Mouse (Mus musculus) limb, embryonic 13.5 days (tissue): ENCODE measurements around the gene Dtl. TPM values are rescaled to one million over a fixed set of nuclear protein-coding genes. Genes with fewer than 3 reads are reported as not detected.

ENCODE experiments used
- ATAC-seq: fragments of 200-750 bp; cut with Nextera tagmentation; 2 replicates; pipeline ENCODE4 v1.8.0; 2017; ENCODE audit warnings: low read depth, moderate number of reproducible peaks, moderate TSS enrichment; ENCODE audit not compliant: low FRiP score
- H3K27ac ChIP-seq: fragments of 300-500 bp; sonication (generic); 2 replicates; pipeline ENCODE4 v1.5.1; 2015; ENCODE audit warnings: inconsistent platforms, mild to moderate bottlenecking, moderate library complexity
- H3K27me3 ChIP-seq: fragments of 300-500 bp; sonication (generic); 2 replicates; pipeline ENCODE4 v1.6.1; 2015; ENCODE audit warnings: mild to moderate bottlenecking, inconsistent platforms
- H3K36me3 ChIP-seq: fragments of 300-500 bp; sonication (generic); 2 replicates; pipeline ENCODE4 v1.6.1; 2015; ENCODE audit warnings: inconsistent platforms, mild to moderate bottlenecking, moderate library complexity
- H3K4me1 ChIP-seq: fragments of 300-500 bp; sonication (generic); 2 replicates; pipeline ENCODE4 v1.6.1; 2015; ENCODE audit warnings: inconsistent platforms
- H3K4me2 ChIP-seq: fragments of 300-500 bp; sonication (generic); replicated peaks from 2 replicates; pipeline ENCODE4 v1.6.1; 2015; ENCODE audit warnings: inconsistent platforms, mild to moderate bottlenecking, moderate library complexity
- H3K4me3 ChIP-seq: fragments of 300-500 bp; sonication (generic); 2 replicates; pipeline ENCODE4 v1.5.1; 2015; ENCODE audit warnings: moderate library complexity, mild to moderate bottlenecking, inconsistent platforms
- H3K9ac ChIP-seq: fragments of 300-500 bp; sonication (generic); 2 replicates; pipeline ENCODE4 v1.6.1; 2015; ENCODE audit warnings: mild to moderate bottlenecking, inconsistent platforms
- H3K9me3 ChIP-seq: fragments of 300-500 bp; sonication (generic); 2 replicates; pipeline ENCODE4 v1.6.1; 2016; ENCODE audit warnings: inconsistent platforms
- WGBS: fragments of 180-500 bp; shearing (Covaris S2); methylation state at CpG from one replicate; pipeline ENCODE4 v1.1.7; 2015; 5-methylcytosine and 5-hydroxymethylcytosine counted together
- polyA plus RNA-seq: library from polyadenylated mRNA; unstranded; fragments of >200 nt; fragmentation: Nextera tagmentation; extraction: Ambion mirVana; gene quantifications from 2 replicates; pipeline ENCODE4 v1.2.1, GENCODE M21; 2015

The Dtl gene
- polyA plus RNA-seq, 1 experiment from 2014 or later, result 68.1 TPM

GRCm38 (mm10) chr1:191540300-191540699, 35.0 kb downstream of the Dtl start:
- Histone ChIP-seq H3K4me1 (no peaks in the 10 kb centered on the region), H3K27me3 (no peaks in the 10 kb centered on the region), H3K4me2 (no peak overlapping the region), H3K27ac (no peak overlapping the region), H3K36me3 (peaks cover 68% of the 10 kb centered on the region), H3K9me3 (no peaks in the 10 kb centered on the region), H3K4me3 (no peak overlapping the region), H3K9ac (no peak overlapping the region)
- WGBS, result 81% methylated on average over 2 of the region's 2 CpGs
- no peak for ATAC-seq

- Histone ChIP-seq H3K9me3 (no peaks in the 10 kb centered on the region), H3K27ac (no peak overlapping the region), H3K4me2 (no peak overlapping the region), H3K9ac (no peak overlapping the region), H3K36me3 (peaks cover 31% of the 10 kb centered on the region), H3K27me3 (no peaks in the 10 kb centered on the region), H3K4me3 (no peak overlapping the region), H3K4me1 (no peaks in the 10 kb centered on the region)
- WGBS, result 68% methylated on average over 2 of the region's 2 CpGs
- no peak for ATAC-seq
Measured at GRCm38 (mm10) chr1:191534896-191535295, 40.4 kb downstream of the Dtl start.

GRCm38 (mm10) chr1:191531023-191531422, 44.3 kb downstream of the Dtl start:
- H3K9ac ChIP-seq, result no peak overlapping the region
- no peak overlapping the region for H3K27ac ChIP-seq
- H3K36me3 ChIP-seq, result peaks cover 5% of the 10 kb centered on the region
- 39% methylated on average over 1 of the region's 1 CpGs for WGBS
- H3K4me1 ChIP-seq, result no peaks in the 10 kb centered on the region
- no peak overlapping the region for H3K4me2 ChIP-seq
- no peaks in the 10 kb centered on the region for H3K27me3 ChIP-seq
- no peak overlapping the region for H3K4me3 ChIP-seq
- no peaks in the 10 kb centered on the region for H3K9me3 ChIP-seq
- ATAC-seq, result no peak

- no peak overlapping the region for H3K27ac ChIP-seq
Measured at GRCm38 (mm10) chr1:191529406-191529805, 45.9 kb downstream of the Dtl start.

GRCm38 (mm10) chr1:191527921-191528612, 47.3 kb downstream of the Dtl start:
- Histone ChIP-seq H3K9me3 (no peaks in the 10 kb centered on the region), H3K9ac (no peak overlapping the region), H3K36me3 (no peaks in the 10 kb centered on the region), H3K27ac (no peak overlapping the region; the same call in 1 of the 2 replicates), H3K27me3 (no peaks in the 10 kb centered on the region), H3K4me3 (no peak overlapping the region), H3K4me1 (no peaks in the 10 kb centered on the region), H3K4me2 (no peak overlapping the region)
- ATAC-seq, result peak; percentile 36; the same call in 1 of the 2 replicates
- 58% methylated on average over 4 of the region's 4 CpGs for WGBS

More at GRCm38 (mm10) chr1:191529406-191529805, 45.9 kb downstream of the Dtl start:
- no peak overlapping the region for H3K4me3 ChIP-seq
- no peaks in the 10 kb centered on the region for H3K36me3 ChIP-seq
- no peak for ATAC-seq
- no peak overlapping the region for H3K4me2 ChIP-seq
- no peaks in the 10 kb centered on the region for H3K4me1 ChIP-seq
- no peaks in the 10 kb centered on the region for H3K9me3 ChIP-seq
- H3K27me3 ChIP-seq, result no peaks in the 10 kb centered on the region
- H3K9ac ChIP-seq, result no peak overlapping the region
- 54% methylated on average over 2 of the region's 2 CpGs for WGBS

DNA sequence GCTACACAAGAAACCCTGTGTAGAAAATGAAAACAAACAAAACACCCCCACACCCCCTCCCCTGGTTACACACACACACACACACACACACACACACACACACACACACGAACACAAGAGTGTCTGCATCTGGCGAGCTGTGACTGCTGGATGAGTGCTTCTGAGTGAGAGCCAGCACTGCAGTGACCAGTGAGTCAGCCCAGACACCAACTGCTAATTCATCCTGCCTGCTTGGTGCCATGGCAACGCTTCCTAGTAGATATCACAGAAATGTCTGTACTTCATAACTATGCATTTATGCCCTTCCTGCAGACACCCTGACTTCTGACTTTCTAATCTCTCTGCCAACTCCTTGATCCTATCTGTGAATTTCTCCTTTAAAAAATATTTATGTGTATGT, 48.3 kb downstream of the Dtl start:
- no peaks in the 10 kb centered on the region for H3K27me3 ChIP-seq
- no peak overlapping the region for H3K4me3 ChIP-seq
- H3K4me2 ChIP-seq, result no peak overlapping the region
- no peak for ATAC-seq
- no peaks in the 10 kb centered on the region for H3K9me3 ChIP-seq
- 70% methylated on average over 3 of the region's 3 CpGs for WGBS
- H3K4me1 ChIP-seq, result no peaks in the 10 kb centered on the region
- H3K27ac ChIP-seq, result no peak overlapping the region
- no peak overlapping the region for H3K9ac ChIP-seq
- H3K36me3 ChIP-seq, result no peaks in the 10 kb centered on the region

- no peak overlapping the region for H3K9ac ChIP-seq
Measured at GRCm38 (mm10) chr1:191521395-191521794, 53.9 kb downstream of the Dtl start.

GRCm38 (mm10) chr1:191520669-191521068, 54.7 kb downstream of the Dtl start:
- H3K4me3 ChIP-seq, result no peak overlapping the region
- WGBS, result 87% methylated on average over 10 of the region's 10 CpGs
- no peak overlapping the region for H3K4me2 ChIP-seq
- H3K9me3 ChIP-seq, result no peaks in the 10 kb centered on the region
- H3K27ac ChIP-seq, result no peak overlapping the region
- H3K9ac ChIP-seq, result no peak overlapping the region
- ATAC-seq, result no peak
- no peaks in the 10 kb centered on the region for H3K27me3 ChIP-seq
- H3K4me1 ChIP-seq, result no peaks in the 10 kb centered on the region
- no peaks in the 10 kb centered on the region for H3K36me3 ChIP-seq

More at GRCm38 (mm10) chr1:191521395-191521794, 53.9 kb downstream of the Dtl start:
- no peak overlapping the region for H3K4me2 ChIP-seq
- no peak for ATAC-seq
- H3K4me1 ChIP-seq, result no peaks in the 10 kb centered on the region
- 71% methylated on average over 8 of the region's 8 CpGs for WGBS
- H3K9me3 ChIP-seq, result no peaks in the 10 kb centered on the region
- no peaks in the 10 kb centered on the region for H3K36me3 ChIP-seq
- no peak overlapping the region for H3K27ac ChIP-seq
- no peak overlapping the region for H3K4me3 ChIP-seq
- no peaks in the 10 kb centered on the region for H3K27me3 ChIP-seq

DNA sequence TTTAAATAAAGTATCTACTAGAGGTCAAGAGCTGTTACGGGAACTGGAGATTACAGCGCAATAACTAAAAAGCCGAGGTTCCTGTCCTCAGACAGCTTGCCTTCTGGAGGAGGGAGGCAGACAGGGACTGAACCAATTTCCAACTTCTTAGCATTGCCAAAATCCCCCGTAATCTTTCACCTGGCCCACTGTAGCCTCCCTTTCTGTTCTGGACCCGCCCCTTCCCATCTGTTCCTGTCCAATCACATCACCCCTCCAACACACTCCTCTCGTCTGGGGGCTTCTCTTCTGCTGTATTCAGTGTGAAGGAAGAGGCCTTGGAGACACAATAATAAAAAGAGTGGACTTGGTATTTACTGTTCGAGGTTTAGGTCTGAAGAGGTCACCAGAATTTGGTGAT, 55.1 kb downstream of the Dtl start:
- Histone ChIP-seq H3K4me3 (no peak overlapping the region), H3K27me3 (no peaks in the 10 kb centered on the region), H3K27ac (no peak overlapping the region), H3K9ac (no peak overlapping the region), H3K9me3 (no peaks in the 10 kb centered on the region), H3K4me1 (0 out of 2 replicates have a peak, but pooled peaks cover 3% of the 10 kb centered on the region), H3K4me2 (no peak overlapping the region), H3K36me3 (no peaks in the 10 kb centered on the region)
- ATAC-seq, result no peak
- 84% methylated on average over 7 of the region's 7 CpGs for WGBS

GRCm38 (mm10) chr1:191519329-191520066, 55.8 kb downstream of the Dtl start:
- Histone ChIP-seq H3K4me1 (0 out of 2 replicates have a peak, but pooled peaks cover 4% of the 10 kb centered on the region), H3K9me3 (no peaks in the 10 kb centered on the region), H3K4me2 (no peak overlapping the region), H3K27me3 (no peaks in the 10 kb centered on the region), H3K4me3 (no peak overlapping the region), H3K9ac (no peak overlapping the region), H3K36me3 (no peaks in the 10 kb centered on the region), H3K27ac (no peak overlapping the region)
- ATAC-seq, result no peak
- WGBS, result 91% methylated on average over 4 of the region's 4 CpGs

DNA sequence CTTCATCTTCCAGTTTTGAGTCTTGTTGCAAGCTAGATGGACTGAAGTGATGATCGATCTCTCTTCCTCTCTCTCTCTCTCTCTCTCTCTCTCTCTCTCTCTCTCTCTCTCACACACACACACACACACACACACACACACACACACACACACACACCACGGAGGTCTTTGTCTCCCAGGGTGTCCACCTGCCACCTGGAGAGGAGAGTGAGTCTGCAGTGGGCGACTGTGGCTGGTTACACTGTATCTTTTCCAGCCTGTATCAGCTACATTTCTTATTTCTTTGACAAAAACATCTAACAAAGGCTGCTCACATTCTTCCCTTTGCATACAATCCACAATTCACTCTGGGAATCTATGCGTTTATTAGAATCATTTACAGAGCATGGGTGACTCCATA, 56.4 kb downstream of the Dtl start:
- Histone ChIP-seq H3K9me3 (no peaks in the 10 kb centered on the region), H3K27ac (no peak overlapping the region), H3K9ac (no peak overlapping the region), H3K27me3 (no peaks in the 10 kb centered on the region), H3K36me3 (no peaks in the 10 kb centered on the region), H3K4me1 (0 out of 2 replicates have a peak, but pooled peaks cover 4% of the 10 kb centered on the region), H3K4me3 (no peak overlapping the region), H3K4me2 (no peak overlapping the region)
- WGBS, result 81% methylated on average over 4 of the region's 4 CpGs
- ATAC-seq, result no peak

GRCm38 (mm10) chr1:191517969-191518368, 57.4 kb downstream of the Dtl start:
- 87% methylated on average over 5 of the region's 5 CpGs for WGBS
- ATAC-seq, result no peak

More at GRCm38 (mm10) chr1:191517969-191518368, 57.4 kb downstream of the Dtl start:
- Histone ChIP-seq H3K4me2 (no peak overlapping the region), H3K9ac (no peak overlapping the region), H3K9me3 (no peaks in the 10 kb centered on the region), H3K4me1 (0 out of 2 replicates have a peak, but pooled peaks cover 4% of the 10 kb centered on the region), H3K27me3 (no peaks in the 10 kb centered on the region), H3K4me3 (no peak overlapping the region), H3K36me3 (no peaks in the 10 kb centered on the region), H3K27ac (no peak overlapping the region)
